Mouse (Mus musculus) cerebellum, postnatal 14 days (tissue): ENCODE data around the gene Tbx6.

Experiments
- DNase-seq, 2 experiments: peaks; one replicate each; pipeline ENCODE4 v3.0.0; 2021; ENCODE audit warnings: mixed read lengths in 2 of 2

Tbx6 gene

GRCm38 (mm10) chr7:126817595-126817994 lies 36.3 kb downstream of the Tbx6 start:
- DNase-seq = no peak

GRCm38 (mm10) chr7:126818818-126819217 lies 37.5 kb downstream of the Tbx6 start:
- no peak for DNase-seq

- DNase-seq = peak; percentile 95 to 96
Measured at GRCm38 (mm10) chr7:126821835-126822511, 40.7 kb downstream of the Tbx6 start.

GRCm38 (mm10) chr7:126822741-126823140 lies 41.5 kb downstream of the Tbx6 start:
- DNase-seq = peak; percentile 61 to 68

GRCm38 (mm10) chr7:126823202-126823711 lies 42.0 kb downstream of the Tbx6 start:
- peak; percentile 76 to 85 for DNase-seq

DNA sequence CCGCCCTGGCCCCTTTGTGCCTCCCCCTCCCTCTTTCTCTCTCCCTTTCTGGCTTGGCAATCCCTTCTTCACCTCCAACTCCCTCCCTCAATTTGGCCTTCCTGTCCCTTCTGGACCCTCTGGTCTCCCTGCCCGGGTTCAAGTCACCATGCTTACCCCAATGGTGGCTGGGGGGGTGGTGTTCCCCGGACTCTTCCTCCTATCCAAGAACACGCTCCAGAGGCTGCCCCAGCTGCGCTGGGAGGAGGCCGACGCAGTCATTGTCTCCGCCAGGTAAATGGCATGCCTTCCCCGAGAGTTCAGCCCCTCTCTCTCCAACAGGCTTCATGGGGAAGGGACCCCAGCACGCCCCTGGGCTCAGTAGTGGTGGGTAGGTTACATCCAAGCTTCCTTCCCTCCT lies 42.7 kb downstream of the Tbx6 start:
- DNase-seq = peak; percentile 46 to 48

GRCm38 (mm10) chr7:126825403-126825802 lies 44.1 kb downstream of the Tbx6 start:
- peak in 1 of 2 experiments; percentile 22 for DNase-seq

GRCm38 (mm10) chr7:126825952-126826351 lies 44.7 kb downstream of the Tbx6 start:
- no peak for DNase-seq

- DNase-seq = no peak
Measured at GRCm38 (mm10) chr7:126831539-126831938, 50.3 kb downstream of the Tbx6 start, which contains the start of gene 4930451I11Rik. Gene 4930451I11Rik, minus strand, starts transcription at chr7:126831639.

- peak; percentile 91 to 94 for DNase-seq
Measured at GRCm38 (mm10) chr7:126832036-126832598, 50.8 kb downstream of the Tbx6 start.

DNA sequence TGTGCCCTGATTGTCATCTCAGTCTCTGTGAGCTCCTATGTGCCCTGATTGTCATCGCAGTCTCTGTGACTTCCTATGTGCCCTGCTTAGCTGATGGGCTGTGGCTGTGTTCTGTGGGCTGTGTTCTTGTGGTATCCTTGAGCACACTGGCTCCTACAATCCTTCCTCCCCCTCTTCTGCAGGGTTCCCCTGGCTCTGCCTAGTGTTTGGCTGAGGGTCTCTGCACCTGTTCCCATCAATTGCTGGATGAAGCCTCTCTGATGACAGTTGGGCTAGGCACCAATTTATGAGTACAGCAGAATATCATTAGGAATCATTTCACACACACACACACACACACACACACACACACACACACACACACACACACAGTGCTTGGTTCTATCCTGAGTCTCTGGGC lies 52.0 kb downstream of the Tbx6 start:
- no peak for DNase-seq
